Mouse (Mus musculus) R1 (cell line): ENCODE measurements around the gene Gm20777.
"Not testable (repeated sequence)": the region's sequence is repeated elsewhere in the genome, so short reads cannot be mapped to it uniquely, and the experiment has no call there.

Source experiments
- DNase-seq: peaks from one replicate; pipeline ENCODE4 v3.0.0-alpha.2; 2018; ENCODE audit warnings: low read depth, low spot score

Gene Gm20777

GRCm38 (mm10) chrY:10752350-10752749 lies at the start of gene Gm20777:
TSS of gene Gm20777 (minus strand) at chrY:10752450.
- DNase-seq, result not testable (repeated sequence)

DNA sequence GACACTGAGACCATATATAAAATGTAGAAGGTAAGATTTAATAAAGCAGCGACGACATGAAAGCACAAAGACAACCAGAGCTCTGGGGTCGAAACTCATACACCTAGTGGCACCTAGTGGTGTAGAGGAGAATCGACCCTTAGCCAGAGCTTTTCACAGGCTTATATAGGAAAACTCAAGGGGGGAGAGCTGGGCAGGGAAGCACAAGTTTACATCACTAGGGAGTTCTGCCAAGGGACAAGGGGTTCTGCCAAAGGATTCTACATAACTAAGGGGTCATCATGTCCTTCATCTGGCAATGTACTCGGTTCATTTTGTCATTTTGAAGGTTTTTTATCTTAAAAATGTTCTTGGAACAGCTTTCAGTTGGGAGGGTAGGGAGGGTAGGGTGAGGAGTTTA lies 42.7 kb downstream of the Gm20777 start:
- not testable (repeated sequence) for DNase-seq

- DNase-seq, result peak; percentile 2
These were observed 43.5 kb downstream of the Gm20777 start for GRCm38 (mm10) chrY:10708761-10709160.

DNA sequence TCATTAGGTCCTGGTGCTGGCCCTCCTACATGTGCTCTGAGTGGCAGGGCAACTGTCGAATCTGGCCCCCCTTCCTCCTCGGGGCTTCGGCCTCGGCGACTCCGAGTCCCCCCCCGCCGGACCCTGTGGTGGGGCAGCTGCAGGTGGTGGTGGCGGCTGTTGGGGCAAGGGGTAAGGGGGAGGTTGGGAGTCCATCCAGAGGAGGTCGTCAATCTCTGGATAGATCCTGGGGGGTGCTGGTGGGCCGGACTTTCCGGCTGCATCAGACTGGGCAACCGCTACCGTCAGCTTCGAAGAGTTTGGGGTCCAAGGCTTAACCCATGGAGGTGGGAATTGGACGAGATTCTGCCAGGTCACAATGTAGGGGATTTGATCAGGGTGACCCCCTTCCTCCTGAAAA lies 44.0 kb downstream of the Gm20777 start:
- DNase-seq, result peak; percentile 7

- not testable (repeated sequence) for DNase-seq
These were observed 45.6 kb downstream of the Gm20777 start for GRCm38 (mm10) chrY:10706686-10707085.
